Mouse (Mus musculus) liver, embryonic 11.5 days (tissue): ENCODE data around the gene Gm20695. TPM values are rescaled to one million over a fixed set of nuclear protein-coding genes. Genes with fewer than 3 reads are reported as not detected.
A peak's percentile ranks its signal among the peaks of the same experiment; 100 is the strongest.
"Not testable (repeated sequence)": the region's sequence is repeated elsewhere in the genome, so short reads cannot be mapped to it uniquely, and the experiment has no call there.

Experiments
- ATAC-seq: fragments of 200-750 bp; cut with Nextera tagmentation; replicated peaks from 2 replicates; pipeline ENCODE4 v1.8.0; 2017; ENCODE audit warnings: moderate number of reproducible peaks, mild to moderate bottlenecking, moderate TSS enrichment, moderate library complexity; ENCODE audit not compliant: low FRiP score
- DNase-seq: peaks from one replicate; pipeline ENCODE4 v3.0.0-alpha.2; 2017; ENCODE audit warnings: low spot score
- H3K27ac ChIP-seq: fragments of 300-500 bp; sonication (generic); 2 replicates; pipeline ENCODE4 v1.5.1; 2014; ENCODE audit warnings: mild to moderate bottlenecking, low read depth, low read length, control low read depth
- H3K27me3 ChIP-seq: fragments of 300-500 bp; sonication (generic); replicated peaks from 2 replicates; pipeline ENCODE4 v1.6.1; 2014; ENCODE audit warnings: low read length, mixed read lengths; ENCODE audit not compliant: control insufficient read depth, insufficient read depth
- H3K36me3 ChIP-seq: fragments of 300-500 bp; sonication (generic); 2 replicates; pipeline ENCODE4 v1.6.1; 2014; ENCODE audit warnings: mild to moderate bottlenecking, low read length, moderate library complexity, mixed read lengths; ENCODE audit not compliant: control insufficient read depth, insufficient read depth
- H3K4me1 ChIP-seq: fragments of 300-500 bp; sonication (generic); replicated peaks from 2 replicates; pipeline ENCODE4 v1.6.1; 2014; ENCODE audit warnings: low read length, mixed read lengths; ENCODE audit not compliant: control insufficient read depth, insufficient read depth
- H3K4me2 ChIP-seq: fragments of 300-500 bp; sonication (generic); 2 replicates; pipeline ENCODE4 v1.6.1; 2014; ENCODE audit warnings: mild to moderate bottlenecking, control low read depth, moderate library complexity
- H3K4me3 ChIP-seq: fragments of 300-500 bp; sonication (generic); 2 replicates; pipeline ENCODE4 v1.5.1; 2014; ENCODE audit warnings: low read depth, low read length, control low read depth
- H3K9ac ChIP-seq: fragments of 300-500 bp; sonication (generic); 2 replicates; pipeline ENCODE4 v1.6.1; 2014; ENCODE audit warnings: low read depth, low read length, control low read depth
- H3K9me3 ChIP-seq: fragments of 300-500 bp; sonication (generic); 2 replicates; pipeline ENCODE4 v1.6.1; 2016; ENCODE audit warnings: low read length, inconsistent platforms, mixed read lengths; ENCODE audit not compliant: control insufficient read depth
- WGBS: fragments of 180-500 bp; shearing (Covaris S2); extraction: QIAGEN DNeasy Blood & Tissue Kit; methylation state at CpG from one replicate; pipeline ENCODE4 v1.1.7; 2014; 5-methylcytosine and 5-hydroxymethylcytosine counted together
- polyA plus RNA-seq: library from polyadenylated mRNA; unstranded; fragments of >200 nt; fragmentation: Nextera tagmentation; extraction: Ambion mirVana; gene quantifications from 2 replicates; pipeline ENCODE4 v1.2.1, GENCODE M21; 2014

Gene Gm20695
- polyA plus RNA-seq, 1 experiment from 2014 or later = 0.88 TPM

- not testable (repeated sequence) for H3K27me3 ChIP-seq, H3K4me1 ChIP-seq, H3K9me3 ChIP-seq, H3K36me3 ChIP-seq, H3K9ac ChIP-seq, ATAC-seq, H3K4me3 ChIP-seq, DNase-seq, H3K4me2 ChIP-seq, H3K27ac ChIP-seq
- WGBS = 91% methylated on average over 13 of the region's 13 CpGs
Observed at GRCm38 (mm10) chr16:3851301-3851700, 33.1 kb upstream of the Gm20695 start.

DNA sequence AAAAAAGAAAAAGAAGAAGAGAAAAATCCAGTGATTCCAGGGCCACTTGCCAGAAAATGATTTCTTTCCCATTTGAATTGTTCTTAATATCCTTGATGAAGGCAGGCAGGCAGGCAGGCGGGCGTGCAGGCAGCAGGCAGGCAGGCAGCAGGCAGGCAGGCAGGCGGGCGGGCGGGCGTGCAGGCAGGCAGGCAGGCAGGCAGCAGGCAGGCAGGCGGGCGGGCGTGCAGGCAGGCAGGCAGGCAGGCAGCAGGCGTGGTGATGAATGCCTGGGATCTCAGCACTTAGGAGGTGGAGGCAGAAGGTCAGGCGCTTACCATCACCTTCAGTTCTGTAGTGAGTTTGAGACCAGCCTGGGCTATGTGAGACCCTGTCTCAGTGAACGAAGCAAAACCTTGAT lies 31.9 kb upstream of the Gm20695 start:
- no peak overlapping the region for H3K4me3 ChIP-seq
- H3K27ac ChIP-seq = no peak overlapping the region
- whole genome bisulfite sequencing = 56% methylated on average over 12 of the region's 12 CpGs
- H3K4me2 ChIP-seq = no peak overlapping the region
- H3K4me1 ChIP-seq = peaks cover 6% of the 10 kb centered on the region
- no peak for ATAC-seq
- H3K9ac ChIP-seq = no peak overlapping the region
- H3K9me3 ChIP-seq = no peaks in the 10 kb centered on the region
- no peaks in the 10 kb centered on the region for H3K27me3 ChIP-seq
- peak; percentile 40 for DNase-seq
- no peaks in the 10 kb centered on the region; the same call in 1 of the 2 replicates for H3K36me3 ChIP-seq

GRCm38 (mm10) chr16:3854437-3855182 lies 29.8 kb upstream of the Gm20695 start:
- DNase-seq (no peak), ATAC-seq (no peak)
- no peaks in the 10 kb centered on the region for H3K9me3 ChIP-seq
- no peaks in the 10 kb centered on the region for H3K4me1 ChIP-seq
- H3K27ac ChIP-seq = no peak overlapping the region
- H3K4me2 ChIP-seq = no peak overlapping the region
- no peaks in the 10 kb centered on the region; the same call in 1 of the 2 replicates for H3K36me3 ChIP-seq
- 69% methylated on average over 11 of the region's 11 CpGs for WGBS
- H3K27me3 ChIP-seq = no peaks in the 10 kb centered on the region
- H3K4me3 ChIP-seq = no peak overlapping the region
- H3K9ac ChIP-seq = no peak overlapping the region

- Histone ChIP-seq H3K4me1 (no peaks in the 10 kb centered on the region), H3K9ac (no peak overlapping the region), H3K9me3 (no peaks in the 10 kb centered on the region), H3K27ac (no peak overlapping the region), H3K4me2 (no peak overlapping the region), H3K27me3 (no peaks in the 10 kb centered on the region), H3K36me3 (peaks cover under 1% of the 10 kb centered on the region), H3K4me3 (no peak overlapping the region)
- DNase-seq (no peak), ATAC-seq (no peak)
- WGBS = 50% methylated on average over 1 of the region's 1 CpGs
Observed at GRCm38 (mm10) chr16:3855776-3856175, 28.7 kb upstream of the Gm20695 start.

DNA sequence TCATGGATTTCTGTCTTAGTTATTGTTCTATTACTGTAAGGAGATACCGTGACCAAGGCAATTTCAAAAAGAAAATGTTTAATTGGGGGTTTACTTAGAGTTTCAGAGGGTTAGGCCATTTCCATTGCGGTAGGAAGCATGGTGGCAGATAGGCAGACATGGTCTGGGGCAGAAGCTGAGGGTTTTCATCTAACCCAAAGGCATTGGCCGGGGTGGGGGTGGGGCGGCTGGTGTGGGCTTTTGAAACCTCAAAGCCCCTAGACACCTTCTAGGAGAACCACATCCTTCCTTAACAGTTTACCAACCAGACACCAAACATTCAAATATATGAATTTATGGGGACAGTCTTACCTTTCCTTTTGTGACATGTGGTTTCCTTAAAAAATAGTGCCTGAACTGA lies 25.2 kb upstream of the Gm20695 start:
- no peaks in the 10 kb centered on the region for H3K4me1 ChIP-seq
- no peak overlapping the region for H3K4me2 ChIP-seq
- no peak overlapping the region for H3K27ac ChIP-seq
- 67% methylated on average over 4 of the region's 4 CpGs for WGBS
- H3K9me3 ChIP-seq = no peaks in the 10 kb centered on the region
- ATAC-seq (no peak), DNase-seq (no peak)
- no peak overlapping the region for H3K4me3 ChIP-seq
- H3K36me3 ChIP-seq = peaks cover 10% of the 10 kb centered on the region
- no peaks in the 10 kb centered on the region for H3K27me3 ChIP-seq
- H3K9ac ChIP-seq = no peak overlapping the region

GRCm38 (mm10) chr16:3871815-3872214 lies 12.6 kb upstream of the Gm20695 start:
- 2% methylated on average over 16 of the region's 16 CpGs for WGBS
- Histone ChIP-seq H3K27me3 (no peaks in the 10 kb centered on the region), H3K36me3 (no peaks in the 10 kb centered on the region), H3K9me3 (no peaks in the 10 kb centered on the region), H3K9ac (peak overlapping the region; percentile 65), H3K4me3 (peak overlapping the region; percentile 68), H3K27ac (no peak overlapping the region), H3K4me2 (peak overlapping the region; percentile 92), H3K4me1 (peaks cover 11% of the 10 kb centered on the region)
- peak; percentile 11; the same call in 1 of the 2 replicates for ATAC-seq
- DNase-seq = no peak

GRCm38 (mm10) chr16:3872216-3873047 lies 12.0 kb upstream of the Gm20695 start, which contains the start of gene Naa60:
Gene Naa60 (plus strand): TSS chr16:3872375.
- peak within 1 kb of the TSS; percentile 65 for H3K9ac ChIP-seq
- 4% methylated on average over 47 of the region's 47 CpGs for WGBS
- peaks cover 2% of the 10 kb centered on the region; the same call in 1 of the 2 replicates for H3K36me3 ChIP-seq
- peak within 1 kb of the TSS; percentile 68 for H3K4me3 ChIP-seq
- H3K4me2 ChIP-seq = peak within 1 kb of the TSS; percentile 92
- peak; percentile 92 for DNase-seq
- peak within 1 kb of the TSS; percentile 35; the same call in 1 of the 2 replicates for H3K27ac ChIP-seq
- peak; percentile 93 for ATAC-seq
- no peaks in the 10 kb centered on the region for H3K27me3 ChIP-seq
- H3K4me1 ChIP-seq = peaks cover 11% of the 10 kb centered on the region
- no peaks in the 10 kb centered on the region for H3K9me3 ChIP-seq

DNA sequence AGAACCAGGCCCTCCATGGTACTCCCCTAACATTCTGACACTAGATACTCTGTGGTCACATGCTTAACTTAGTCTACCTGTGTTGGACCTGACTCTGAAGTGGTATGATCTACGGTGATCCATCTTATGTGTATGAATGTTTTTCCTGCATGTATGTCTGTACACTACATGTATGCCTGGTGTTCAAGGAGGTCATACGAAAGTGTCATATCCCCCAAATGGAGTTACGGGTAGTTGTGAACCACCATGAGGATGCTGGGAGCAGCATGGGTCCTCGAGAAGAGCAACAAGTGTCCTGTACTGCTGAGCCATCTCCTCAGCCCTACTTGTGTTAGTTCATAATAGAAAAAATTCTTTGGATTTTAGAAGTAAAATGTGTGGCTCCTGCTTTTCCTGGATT lies 8.1 kb upstream of the Gm20695 start:
- no peak overlapping the region for H3K4me2 ChIP-seq
- ATAC-seq (no peak), DNase-seq (no peak)
- H3K27ac ChIP-seq = no peak overlapping the region
- peaks cover 2% of the 10 kb centered on the region; the same call in 1 of the 2 replicates for H3K36me3 ChIP-seq
- 87% methylated on average over 4 of the region's 4 CpGs for WGBS
- peaks cover 11% of the 10 kb centered on the region for H3K4me1 ChIP-seq
- H3K9me3 ChIP-seq = no peaks in the 10 kb centered on the region
- H3K4me3 ChIP-seq = no peak overlapping the region
- H3K9ac ChIP-seq = no peak overlapping the region
- no peaks in the 10 kb centered on the region for H3K27me3 ChIP-seq
